Mouse (Mus musculus): ENCODE data around the gene Neurog2.
A peak's percentile ranks its signal among the peaks of the same experiment; 100 is the strongest.

The Neurog2 gene

DNA sequence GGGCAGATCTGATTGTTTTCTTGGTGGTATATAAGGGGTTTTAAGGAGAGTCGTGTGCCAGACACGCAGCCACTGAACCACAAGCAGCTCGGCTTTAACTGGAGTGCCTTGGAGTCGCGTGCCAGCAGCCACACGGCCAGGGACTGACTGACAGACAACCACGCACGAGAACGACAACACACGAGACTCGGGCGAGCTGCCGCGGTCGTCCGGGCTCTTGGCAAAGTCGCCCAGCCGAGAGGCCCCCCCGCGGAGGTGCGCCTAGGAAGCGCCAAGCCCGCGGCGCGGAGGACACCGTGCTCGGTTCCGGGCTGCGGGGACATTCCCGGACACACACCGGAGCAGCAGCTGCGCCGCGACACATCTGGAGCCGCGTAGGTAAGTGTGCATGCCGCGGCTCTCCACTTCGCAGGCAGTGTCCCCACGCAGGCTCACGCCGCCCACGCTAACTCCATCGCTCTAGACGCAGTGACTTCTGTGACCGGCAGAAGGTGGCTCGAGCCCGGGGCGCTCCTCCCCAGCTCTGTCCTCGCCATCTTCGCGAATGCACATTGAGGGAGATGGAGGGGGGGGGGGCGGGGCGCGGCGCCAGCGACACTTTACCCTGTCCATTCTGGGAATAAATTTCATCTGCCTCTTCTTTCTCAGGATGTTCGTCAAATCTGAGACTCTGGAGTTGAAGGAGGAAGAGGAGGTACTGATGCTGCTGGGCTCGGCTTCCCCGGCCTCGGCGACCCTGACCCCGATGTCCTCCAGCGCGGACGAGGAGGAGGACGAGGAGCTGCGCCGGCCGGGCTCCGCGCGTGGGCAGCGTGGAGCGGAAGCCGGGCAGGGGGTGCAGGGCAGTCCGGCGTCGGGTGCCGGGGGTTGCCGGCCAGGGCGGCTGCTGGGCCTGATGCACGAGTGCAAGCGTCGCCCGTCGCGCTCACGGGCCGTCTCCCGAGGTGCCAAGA lies at the start of gene Neurog2:
Gene Neurog2 (plus strand): TSS at position 56 of the 953 bp plus-strand sequence.
- no peak for DNase-seq (ENCODE audit: low spot score)

DNA sequence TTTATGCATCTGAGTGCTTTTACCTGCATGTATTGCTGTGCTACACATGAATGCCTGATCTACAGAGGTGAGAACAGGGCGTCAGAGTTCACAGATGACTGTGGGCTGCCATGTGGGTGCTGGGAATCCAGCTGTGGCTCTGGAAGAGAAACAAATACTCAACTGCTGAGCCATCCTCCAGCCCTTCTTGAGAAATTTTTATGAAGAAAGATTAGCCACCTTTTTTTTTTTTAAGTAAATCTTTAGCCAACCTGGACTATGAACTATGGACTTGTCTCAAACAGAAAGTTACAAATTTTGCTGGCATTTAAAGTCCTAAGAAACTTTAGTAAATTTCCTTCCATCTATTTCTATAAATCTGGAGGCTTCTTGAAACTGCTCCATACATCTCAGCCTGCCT lies 35.8 kb upstream of the Neurog2 start:
- no peak for DNase-seq (ENCODE audit: low spot score)

DNA sequence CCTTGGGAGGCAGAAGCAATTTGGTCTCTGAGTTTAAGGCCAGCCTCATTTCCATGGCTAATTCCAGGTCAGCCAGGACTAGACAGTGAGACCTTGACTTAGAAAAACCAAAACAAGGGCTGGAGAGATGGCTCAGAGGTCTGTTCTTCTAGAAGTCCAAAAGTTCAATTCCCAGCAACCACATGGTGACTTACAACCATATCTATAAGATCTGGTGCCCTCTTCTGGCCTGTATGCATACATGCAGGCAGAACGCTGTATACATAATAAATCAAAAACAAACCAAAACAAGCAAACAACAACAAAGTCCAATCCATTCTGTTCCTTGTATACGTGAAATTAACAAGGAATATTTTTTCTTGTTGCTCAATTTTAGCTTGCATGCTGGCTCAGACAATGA lies 24.8 kb upstream of the Neurog2 start:
- DNase-seq (ENCODE audit: low spot score): no peak

DNA sequence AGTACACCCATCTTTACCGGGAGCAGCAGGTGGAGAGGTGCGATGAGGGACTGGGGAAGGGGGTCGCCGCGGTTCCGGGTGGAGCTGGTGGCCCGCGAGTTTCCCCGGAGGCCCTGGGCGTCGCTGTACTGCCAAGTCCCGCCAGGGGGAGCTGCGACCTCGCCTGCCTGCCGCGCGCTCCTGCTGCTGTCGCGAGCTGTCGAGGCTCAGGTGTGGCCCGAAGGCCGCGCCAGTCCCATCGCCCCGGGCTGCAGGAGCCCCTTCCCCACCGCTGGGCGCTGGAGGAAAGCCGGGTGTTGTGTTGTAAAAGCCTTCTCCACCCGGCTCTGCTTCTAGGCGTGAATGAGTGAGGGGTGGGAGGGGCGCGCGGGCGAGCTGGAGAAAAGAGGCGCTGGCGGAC lies 7.6 kb upstream of the Neurog2 start:
- DNase-seq (ENCODE audit: low spot score): peak; percentile 47

DNA sequence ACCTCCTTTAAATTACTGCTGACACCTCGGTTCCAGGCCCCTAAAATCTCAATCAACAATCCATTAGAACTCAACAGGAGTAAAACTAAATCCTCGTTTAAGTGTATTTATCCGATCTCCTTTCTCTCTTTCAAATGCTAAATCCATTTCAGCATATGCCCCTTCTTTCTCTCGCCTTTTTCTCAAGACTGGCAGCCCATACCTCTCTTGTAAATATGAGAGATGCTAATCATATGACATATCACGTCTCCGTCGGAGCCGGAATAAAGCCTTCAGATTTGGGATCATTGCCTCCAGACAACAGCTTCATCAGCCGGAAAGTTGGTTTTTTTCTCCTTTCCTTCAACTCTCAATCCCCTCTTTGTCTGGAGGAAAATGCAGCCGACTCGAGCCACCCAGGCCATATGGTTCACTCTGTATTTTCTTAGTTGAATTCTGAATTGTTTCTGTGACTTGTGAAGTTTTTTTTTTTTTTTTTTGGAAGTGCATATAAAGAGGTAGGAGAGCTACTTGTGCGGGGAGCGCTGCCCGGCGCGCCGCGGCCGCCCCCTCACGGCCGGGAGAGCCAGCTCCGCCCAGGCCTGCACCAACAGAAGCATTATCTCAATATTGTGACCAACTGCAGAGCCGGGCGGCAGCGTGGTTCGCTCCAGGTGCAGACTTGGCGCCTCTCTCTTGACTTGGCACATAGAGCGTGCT lies 7.1 kb upstream of the Neurog2 start:
- no peak for DNase-seq (ENCODE audit: low spot score)

DNA sequence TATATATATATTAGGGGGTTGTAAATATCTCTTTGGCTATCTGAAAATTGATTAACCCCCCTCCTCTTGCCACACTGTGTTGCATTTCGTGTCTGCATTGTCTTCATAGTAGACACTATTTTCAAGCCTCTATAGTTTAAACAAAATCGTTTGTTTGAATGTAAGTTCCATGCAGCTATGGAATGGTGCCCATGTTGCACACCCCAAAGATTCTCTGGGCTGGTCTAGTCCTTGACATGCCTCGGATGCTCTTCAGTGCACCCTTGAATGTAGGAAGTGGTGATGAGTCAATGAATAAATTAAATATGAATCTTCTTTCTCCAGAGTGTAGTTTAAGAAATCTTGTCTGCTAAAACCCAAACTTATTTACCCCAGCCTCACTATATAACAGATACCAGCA lies 6.4 kb upstream of the Neurog2 start:
- no peak for DNase-seq (ENCODE audit: low spot score)

DNA sequence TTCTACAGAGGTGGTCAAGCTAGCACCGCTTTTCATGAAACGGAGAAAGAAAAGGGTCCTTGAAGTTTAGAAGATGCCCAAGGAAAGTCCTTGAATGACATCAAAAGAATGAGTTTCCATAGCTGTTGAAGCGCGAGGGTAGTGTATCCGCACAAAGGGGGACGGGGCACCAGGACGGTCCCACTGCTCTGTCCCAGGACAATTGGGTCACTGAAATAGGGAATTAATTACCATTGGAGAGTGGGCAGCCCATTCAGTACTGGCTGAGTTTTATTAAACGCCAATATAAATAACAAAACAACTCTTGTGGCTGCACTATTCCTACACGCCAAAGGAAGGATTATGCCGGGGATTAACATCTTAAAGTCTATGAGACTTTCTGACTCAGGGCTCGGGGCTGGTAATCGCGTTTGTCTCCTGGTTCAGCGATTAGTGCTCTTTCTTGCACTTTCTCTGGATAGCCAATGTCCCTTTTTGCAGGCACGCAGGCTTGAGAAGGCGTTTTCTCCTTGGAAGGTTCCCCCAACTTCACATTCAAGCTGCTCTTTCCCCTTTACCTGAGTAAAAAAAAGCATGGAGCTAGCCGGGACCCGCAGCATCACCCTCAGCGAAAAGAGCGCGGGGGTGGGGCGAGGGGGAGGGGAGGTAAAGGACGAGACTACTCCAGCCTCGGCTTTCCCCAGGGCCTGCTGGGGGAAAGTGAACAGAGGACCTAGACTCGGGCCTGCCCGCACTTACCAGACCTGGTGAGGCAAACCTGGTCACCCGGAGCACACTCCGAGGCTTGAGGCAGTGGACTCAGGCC lies 5.6 kb upstream of the Neurog2 start:
- no peak for DNase-seq (ENCODE audit: low spot score)

DNA sequence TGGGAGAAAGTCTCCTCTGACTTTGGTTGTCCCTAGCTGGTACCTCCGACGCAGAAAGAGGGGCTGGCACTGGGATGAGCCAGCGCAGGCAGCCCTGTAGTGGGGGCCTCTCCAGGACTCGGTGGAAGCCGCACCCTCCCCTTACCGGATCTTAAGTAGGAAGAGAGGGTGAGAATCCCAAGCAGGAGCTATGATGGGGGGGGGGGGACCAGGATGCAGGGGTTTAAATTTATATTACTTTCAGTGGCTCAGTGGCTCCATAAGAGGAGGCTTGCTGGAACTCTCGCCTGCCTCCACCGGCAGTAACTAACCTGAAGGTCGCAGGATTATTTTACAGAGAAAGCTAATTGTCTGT lies 5.0 kb upstream of the Neurog2 start:
- DNase-seq (ENCODE audit: low spot score): no peak

DNA sequence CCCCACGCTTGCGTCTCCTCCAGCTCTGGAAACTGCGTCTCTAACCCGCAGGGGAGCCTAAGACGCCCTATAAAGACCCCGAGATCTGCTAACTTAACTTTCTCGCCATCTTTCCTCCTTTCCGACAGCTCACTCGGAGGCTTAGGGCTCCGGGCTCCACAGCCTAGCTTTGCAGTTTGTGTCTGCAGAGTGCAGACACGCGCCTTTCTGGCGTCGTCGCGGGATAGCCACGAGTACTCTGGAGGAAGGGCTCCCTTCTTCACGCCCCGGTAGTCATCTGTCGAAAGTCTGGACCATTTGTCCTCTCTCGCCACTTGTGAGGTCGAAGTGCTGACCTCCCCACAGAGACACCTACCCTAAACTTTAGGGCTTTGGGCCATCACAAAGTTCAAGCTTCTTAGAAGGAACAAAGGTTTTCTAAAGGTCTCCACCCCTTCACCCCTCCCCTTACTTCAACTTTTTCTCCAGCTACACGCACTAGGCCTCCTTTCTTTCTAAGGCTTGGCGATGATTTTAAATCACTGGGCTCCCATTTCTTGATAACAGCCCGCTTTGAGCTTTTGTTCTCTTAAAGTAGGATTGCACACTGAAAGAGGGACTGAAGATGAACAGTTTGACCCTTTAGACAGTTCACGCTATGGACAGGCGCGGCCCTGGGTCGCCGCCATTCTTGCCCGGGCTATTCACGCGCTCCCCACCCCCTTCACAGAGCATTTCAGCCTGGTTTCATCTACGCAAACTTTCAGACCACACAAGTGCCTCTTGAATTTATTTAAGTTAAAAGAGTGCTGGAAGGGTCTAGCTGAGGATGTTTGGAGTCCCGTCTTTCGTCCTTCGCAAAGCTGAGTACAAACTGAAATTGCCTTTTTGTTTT lies 4.4 kb upstream of the Neurog2 start:
- DNase-seq (ENCODE audit: low spot score): no peak

DNA sequence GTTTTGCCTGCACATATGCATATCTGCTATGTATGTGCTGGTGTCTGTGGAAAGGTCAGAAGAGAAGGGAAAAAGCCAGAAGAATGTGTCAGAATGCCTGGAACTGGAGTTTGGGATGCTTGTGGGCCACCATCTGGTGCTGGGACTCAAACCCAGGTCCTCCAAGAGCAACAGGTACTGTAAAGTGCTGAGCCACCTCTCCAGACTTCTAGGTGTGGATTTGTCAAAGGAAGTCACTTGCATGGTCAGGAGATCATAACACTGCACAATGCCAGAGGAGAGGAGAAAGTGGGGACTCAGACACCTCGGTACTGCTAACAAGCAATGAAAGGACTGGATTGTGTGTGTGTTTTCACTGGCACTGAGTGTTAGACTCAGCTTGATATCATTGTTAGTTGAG lies 2.7 kb upstream of the Neurog2 start:
- DNase-seq (ENCODE audit: low spot score): no peak

DNA sequence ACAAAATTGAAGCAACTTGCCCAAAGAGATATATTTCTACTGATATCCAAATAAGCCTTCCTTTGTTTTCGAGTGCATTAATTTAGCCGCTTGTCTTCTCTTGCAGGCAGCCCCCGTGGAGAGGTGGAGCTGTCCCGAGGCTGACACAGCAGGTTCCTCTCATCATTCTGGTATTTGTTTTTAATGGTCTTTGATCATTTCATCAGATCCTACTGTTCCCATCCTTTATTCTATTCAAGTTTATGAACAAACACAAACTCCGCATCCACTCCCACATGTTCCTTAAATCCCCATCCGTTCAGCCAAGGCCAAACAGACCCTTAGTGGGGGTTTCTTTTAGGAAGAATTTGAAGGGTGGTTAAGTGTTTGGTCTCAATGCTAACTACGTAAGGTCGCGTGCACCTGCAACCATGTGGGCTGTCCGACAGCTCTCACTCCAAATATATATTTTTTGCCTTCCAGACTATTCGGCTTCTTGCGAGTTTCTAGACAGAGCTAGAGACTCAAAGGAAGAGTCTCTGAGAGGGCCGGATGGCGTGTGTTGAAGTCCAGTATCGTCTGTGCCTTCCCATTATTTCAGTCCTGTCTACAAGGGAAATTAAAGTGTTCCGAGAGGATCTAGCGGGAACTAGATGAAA lies 2.1 kb upstream of the Neurog2 start:
- DNase-seq (ENCODE audit: low spot score): no peak

DNA sequence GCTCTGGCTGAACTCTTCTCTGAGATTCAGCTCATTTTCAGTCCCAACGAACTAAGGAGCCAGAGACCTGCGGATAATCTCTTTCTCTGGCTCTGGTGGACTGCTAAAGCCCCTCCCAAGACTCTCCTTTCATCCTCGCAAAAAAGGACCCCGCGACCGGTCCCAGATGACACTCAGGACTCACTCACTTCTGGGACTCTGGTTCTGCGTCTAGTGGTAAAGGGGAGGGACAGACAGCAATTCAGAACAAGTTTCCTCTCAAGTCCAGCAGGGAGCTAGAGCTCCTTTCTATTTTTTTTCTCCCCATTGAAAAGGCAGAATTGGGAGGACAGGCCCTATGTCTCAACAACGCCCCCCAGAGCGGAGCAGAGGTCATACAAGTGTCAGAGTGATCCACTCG lies 1.4 kb upstream of the Neurog2 start:
- no peak for DNase-seq (ENCODE audit: low spot score)

DNA sequence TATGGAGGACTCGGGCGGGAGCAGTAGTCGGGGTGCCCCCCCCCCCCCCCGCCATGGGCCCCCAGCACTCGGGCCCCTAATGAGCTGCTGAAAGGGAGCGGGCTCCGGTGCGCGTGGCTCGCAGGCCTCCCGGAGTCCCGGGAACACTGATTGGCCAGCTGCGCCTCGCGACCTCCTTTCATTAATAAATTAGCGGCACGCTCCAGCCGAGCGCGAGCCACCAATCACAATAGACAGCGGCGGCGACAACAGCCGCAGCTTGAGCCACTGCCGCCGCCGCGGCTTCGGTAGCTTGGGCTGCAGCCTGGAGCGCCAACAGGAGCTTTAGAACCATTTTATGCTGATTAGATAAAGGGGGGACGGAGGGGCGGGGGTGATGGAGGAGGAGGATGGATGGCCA lies 404 bp upstream of the Neurog2 start:
- DNase-seq (ENCODE audit: low spot score): no peak

DNA sequence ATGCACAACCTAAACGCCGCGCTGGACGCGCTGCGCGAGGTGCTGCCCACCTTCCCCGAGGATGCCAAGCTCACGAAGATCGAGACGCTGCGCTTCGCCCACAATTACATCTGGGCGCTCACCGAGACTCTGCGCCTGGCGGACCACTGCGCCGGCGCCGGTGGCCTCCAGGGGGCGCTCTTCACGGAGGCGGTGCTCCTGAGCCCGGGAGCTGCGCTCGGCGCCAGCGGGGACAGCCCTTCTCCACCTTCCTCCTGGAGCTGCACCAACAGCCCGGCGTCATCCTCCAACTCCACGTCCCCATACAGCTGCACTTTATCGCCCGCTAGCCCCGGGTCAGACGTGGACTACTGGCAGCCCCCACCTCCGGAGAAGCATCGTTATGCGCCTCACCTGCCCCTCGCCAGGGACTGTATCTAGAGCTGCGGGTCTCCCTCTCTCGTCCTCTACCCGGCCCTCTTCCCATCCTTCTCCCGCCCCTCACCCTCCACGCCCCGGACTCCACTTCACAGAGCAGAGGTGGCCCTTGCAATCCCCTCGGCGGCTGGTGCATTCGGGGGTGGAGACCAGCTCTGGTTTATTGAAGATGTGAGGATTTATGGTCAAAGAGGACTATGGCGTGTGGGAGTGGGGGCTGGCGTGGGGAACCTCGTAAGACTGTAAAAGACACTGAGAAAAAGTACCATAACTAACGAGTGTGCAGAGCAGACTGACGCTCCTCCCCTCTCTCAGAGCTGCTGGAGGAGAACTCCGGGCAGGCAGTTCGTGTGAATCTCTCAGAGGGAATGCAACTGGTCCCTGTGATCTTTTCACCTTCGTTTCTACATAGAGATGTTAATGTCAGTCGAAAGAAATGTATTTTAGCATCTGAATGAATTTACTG lies 1.4 kb downstream of the Neurog2 start:
- DNase-seq (ENCODE audit: low spot score): peak; percentile 63

DNA sequence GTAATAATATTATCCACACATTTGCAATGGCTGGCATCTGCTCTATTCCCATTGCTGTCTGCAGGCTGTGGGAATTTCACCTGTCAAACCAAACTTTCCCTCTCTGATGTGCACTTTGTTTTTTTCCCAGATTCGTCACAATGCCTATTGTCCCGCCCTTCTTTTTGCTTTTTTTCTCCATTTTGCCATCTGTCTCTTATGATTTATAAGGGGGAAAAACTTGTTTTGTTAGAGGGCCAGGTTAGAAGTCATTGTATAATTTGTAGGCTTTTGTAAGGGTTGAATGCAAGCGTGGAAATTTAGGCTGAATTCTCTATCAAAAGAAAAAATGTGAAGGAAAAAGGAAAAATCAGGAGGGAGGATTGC lies 2.0 kb downstream of the Neurog2 start:
- DNase-seq (ENCODE audit: low spot score): no peak

DNA sequence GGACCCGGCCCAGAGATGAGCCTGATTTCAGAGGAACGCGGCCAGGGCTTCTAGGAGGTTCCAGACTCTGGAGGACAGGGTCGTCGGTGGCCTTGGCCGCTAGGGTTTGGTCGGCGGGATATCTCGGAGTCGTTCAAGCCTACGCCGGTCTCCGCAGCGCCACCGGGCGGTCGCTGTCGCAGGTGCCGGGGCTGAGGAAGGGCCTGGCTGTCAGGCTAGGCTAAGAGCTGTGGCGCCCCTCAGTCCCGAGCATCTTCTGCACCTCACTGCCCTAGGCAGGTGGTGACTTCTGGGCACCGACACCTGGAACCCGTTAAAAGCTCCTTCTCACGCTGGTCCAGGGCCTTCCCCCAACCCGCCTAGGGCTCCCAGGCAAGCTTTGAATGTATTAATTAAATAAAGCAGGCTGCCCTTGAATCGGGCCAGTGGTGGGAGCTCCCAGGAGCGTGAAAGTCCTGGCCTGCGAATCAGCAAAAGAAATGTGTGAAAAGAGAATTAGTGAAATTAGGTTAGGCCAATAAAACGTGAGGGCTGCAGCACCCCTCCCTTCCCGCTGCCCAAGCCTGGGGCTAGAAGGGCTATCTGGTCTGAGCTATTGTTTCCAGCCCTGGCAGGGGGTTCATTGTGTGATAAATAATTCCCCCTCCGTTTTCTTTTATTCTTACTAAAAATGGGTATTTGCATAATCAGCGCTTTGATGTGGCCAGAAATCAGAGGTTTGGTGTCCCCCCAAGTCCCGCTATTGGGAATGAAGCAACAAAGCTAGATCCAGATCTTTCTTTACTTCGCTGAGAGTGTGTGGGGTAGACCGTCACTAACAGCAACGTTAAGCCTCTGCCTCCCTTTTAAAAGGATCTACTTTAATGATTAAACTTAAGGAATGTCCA lies 7.2 kb downstream of the Neurog2 start:
- no peak for DNase-seq (ENCODE audit: low spot score)

DNA sequence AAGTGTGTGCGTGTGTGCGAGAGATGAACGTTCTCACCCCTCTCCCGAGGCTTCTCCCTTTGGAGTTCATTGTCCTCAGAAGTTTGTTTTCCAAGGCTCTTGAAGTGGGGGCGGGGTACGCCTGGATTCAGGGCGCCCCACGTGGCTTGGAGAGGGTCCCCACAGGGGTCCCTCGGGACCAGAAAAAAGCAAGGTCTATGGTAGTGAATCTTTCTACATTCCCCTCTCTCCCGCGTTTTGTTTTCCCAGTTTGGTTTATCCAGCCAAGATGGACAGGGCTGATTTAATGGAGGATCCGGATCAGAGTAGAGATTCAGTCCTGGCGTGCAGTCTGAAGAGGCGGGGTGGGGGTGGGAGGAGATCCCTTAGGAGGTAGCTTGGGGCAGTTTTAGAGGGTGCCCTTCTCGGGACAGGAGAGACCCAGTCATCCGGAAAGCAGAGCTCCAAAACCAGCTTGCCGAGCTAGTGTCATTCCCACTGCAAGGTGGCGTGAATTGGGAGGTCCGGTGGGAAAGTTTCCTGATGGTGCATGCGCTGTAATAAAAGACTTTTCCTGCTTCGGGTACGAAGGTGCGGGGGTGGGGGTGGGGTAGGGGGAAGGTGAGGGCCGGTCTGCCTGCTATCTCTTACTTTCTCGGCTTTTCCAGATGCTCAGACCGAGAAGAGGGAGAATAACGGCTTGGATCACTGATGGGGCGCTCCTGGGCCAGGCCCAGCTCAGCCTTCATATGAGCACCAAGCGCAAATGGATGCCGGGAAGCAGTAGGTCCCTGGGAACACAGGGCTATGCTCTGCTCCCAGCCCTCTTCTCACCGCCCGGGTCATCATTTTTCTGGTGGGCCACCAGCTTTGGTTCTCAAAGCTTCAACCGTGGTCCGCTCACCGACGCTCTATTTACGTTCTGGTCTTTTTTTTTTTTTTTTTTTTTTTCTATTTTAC lies 8.1 kb downstream of the Neurog2 start:
- no peak for DNase-seq (ENCODE audit: low spot score)

DNA sequence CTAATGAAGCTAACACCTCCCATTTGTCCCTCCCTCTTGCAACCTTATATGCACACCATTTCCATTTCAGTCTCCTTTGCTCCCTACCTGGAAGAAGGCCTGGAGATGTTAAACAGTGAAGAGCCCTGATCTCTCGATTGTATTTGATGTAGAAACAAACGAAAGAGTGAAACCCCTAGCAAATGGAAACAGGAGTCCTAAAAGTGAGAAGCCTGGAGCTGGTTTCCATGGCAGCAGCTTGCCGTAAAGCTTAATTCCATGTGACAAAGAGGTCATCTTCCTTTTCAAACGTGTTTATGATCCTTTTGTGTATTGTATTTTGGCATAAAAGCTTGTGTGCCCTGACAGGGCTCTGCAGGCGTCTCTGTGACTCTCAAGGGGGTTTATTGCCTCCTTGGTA lies 9.3 kb downstream of the Neurog2 start:
- DNase-seq (ENCODE audit: low spot score): no peak
